Mouse (Mus musculus) megakaryocyte, embryonic 14.5 days (primary cell): Measurements from ENCODE around the gene Rcn2.

ENCODE experiments used
- FLI1 ChIP-seq: IDR thresholded peaks from 2 replicates; pipeline ENCODE4 v1.6.1; 2012; ENCODE audit warnings: low read length, inconsistent platforms, mixed read lengths
- GATA1 ChIP-seq: IDR thresholded peaks from 3 replicates; pipeline ENCODE4 v1.6.1; 2012; ENCODE audit warnings: mixed read lengths, low read length, inconsistent platforms, borderline replicate concordance

- TF ChIP-seq GATA1, result no peak
- TF ChIP-seq FLI1, result no peak
These were observed at the start of gene Rcn2 for GRCm38 (mm10) chr9:56041372-56042180.
